Mouse (Mus musculus) stomach, embryonic 16.5 days (tissue): ENCODE data around the gene Cfap20. TPM values are rescaled to one million over a fixed set of nuclear protein-coding genes. Genes with fewer than 3 reads are reported as not detected.

Source experiments
- ATAC-seq: fragments of 200-750 bp; cut with Nextera tagmentation; 2 replicates; pipeline ENCODE4 v1.8.0; 2017; ENCODE audit warnings: moderate number of reproducible peaks, moderate TSS enrichment; ENCODE audit not compliant: insufficient read depth, low FRiP score
- H3K27ac ChIP-seq: fragments of 300-500 bp; sonication (generic); 2 replicates; pipeline ENCODE4 v1.5.1; 2014; ENCODE audit warnings: low read length
- H3K27me3 ChIP-seq: fragments of 300-500 bp; sonication (generic); 2 replicates; pipeline ENCODE4 v1.6.1; 2014; ENCODE audit warnings: low read length, control low read depth, mixed read lengths; ENCODE audit not compliant: control insufficient read depth, insufficient read depth
- H3K36me3 ChIP-seq: fragments of 300-500 bp; sonication (generic); 2 replicates; pipeline ENCODE4 v1.6.1; 2014; ENCODE audit warnings: low read length; ENCODE audit not compliant: control insufficient read depth, insufficient read depth
- H3K4me1 ChIP-seq: fragments of 300-500 bp; sonication (generic); 2 replicates; pipeline ENCODE4 v1.6.1; 2014; ENCODE audit warnings: low read length, control low read depth, mixed read lengths; ENCODE audit not compliant: control insufficient read depth, insufficient read depth
- H3K4me2 ChIP-seq: fragments of 300-500 bp; sonication (generic); 2 replicates; pipeline ENCODE4 v1.6.1; 2014; ENCODE audit warnings: low read depth, low read length, mixed read lengths
- H3K4me3 ChIP-seq: fragments of 300-500 bp; sonication (generic); replicated peaks from 2 replicates; pipeline ENCODE4 v1.5.1; 2014; ENCODE audit warnings: mild to moderate bottlenecking, low read length
- H3K9ac ChIP-seq: fragments of 300-500 bp; sonication (generic); 2 replicates; pipeline ENCODE4 v1.6.1; 2014; ENCODE audit warnings: low read length
- H3K9me3 ChIP-seq: fragments of 300-500 bp; sonication (generic); replicated peaks from 2 replicates; pipeline ENCODE4 v1.6.1; 2016; ENCODE audit warnings: low read length, control low read depth; ENCODE audit not compliant: control insufficient read depth
- WGBS: fragments of 180-500 bp; shearing (Covaris S2); extraction: QIAGEN DNeasy Blood & Tissue Kit; methylation state at CpG from one replicate; pipeline ENCODE4 v1.1.7; 2014; 5-methylcytosine and 5-hydroxymethylcytosine counted together
- polyA plus RNA-seq: library from polyadenylated mRNA; unstranded; fragments of >200 nt; fragmentation: Nextera tagmentation; extraction: Ambion mirVana; gene quantifications from 2 replicates; pipeline ENCODE4 v1.2.1, GENCODE M21; 2015

Gene Cfap20
- 123 and 134 TPM in 2 replicates for polyA plus RNA-seq

- H3K9me3 ChIP-seq, result no peaks in the 10 kb centered on the region
- ATAC-seq, result peak; percentile 98
- H3K27me3 ChIP-seq, result no peaks in the 10 kb centered on the region
- under 1% methylated on average over 46 of the region's 51 CpGs for WGBS
- peaks cover 29% of the 10 kb centered on the region for H3K4me1 ChIP-seq
- peak within 1 kb of the TSS; percentile 94 for H3K27ac ChIP-seq
- H3K4me2 ChIP-seq, result peak within 1 kb of the TSS; percentile 77
- no peaks in the 10 kb centered on the region for H3K36me3 ChIP-seq
- peak within 1 kb of the TSS; percentile 97 for H3K4me3 ChIP-seq
- peak within 1 kb of the TSS; percentile 97 for H3K9ac ChIP-seq
Measured at GRCm38 (mm10) chr8:95434686-95435439, at the start of gene Cfap20. TSS of gene Cfap20 (minus strand) at chr8:95434869.

DNA sequence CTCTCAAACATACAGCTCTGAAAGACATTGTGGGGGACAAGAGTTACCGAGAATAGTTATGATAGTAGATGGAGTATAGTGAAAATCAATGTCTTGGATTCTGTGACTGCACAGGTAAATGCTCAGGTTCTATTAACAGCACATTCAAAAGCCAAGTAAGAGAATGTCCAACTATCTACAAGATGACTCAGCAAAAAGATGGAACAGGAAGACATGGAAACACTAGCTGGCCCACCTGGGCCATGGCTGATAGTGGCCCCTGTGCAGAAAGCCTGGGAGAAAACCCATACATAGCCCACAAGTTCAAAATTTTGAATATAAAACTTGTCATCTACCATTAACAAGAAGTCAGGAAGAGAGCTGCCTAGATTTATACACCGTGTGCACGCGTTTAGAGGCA is 35.3 kb upstream of the Cfap20 start:
- peaks cover 17% of the 10 kb centered on the region; the same call in 1 of the 2 replicates for H3K36me3 ChIP-seq

GRCm38 (mm10) chr8:95468995-95469394 is 34.3 kb upstream of the Cfap20 start:
- H3K4me1 ChIP-seq, result no peaks in the 10 kb centered on the region
- ATAC-seq, result no peak
- no peak overlapping the region for H3K9ac ChIP-seq
- WGBS, result 86% methylated on average over 3 of the region's 3 CpGs
- no peak overlapping the region for H3K27ac ChIP-seq
- H3K9me3 ChIP-seq, result no peaks in the 10 kb centered on the region
- no peak overlapping the region for H3K4me3 ChIP-seq
- no peak overlapping the region for H3K4me2 ChIP-seq
- H3K36me3 ChIP-seq, result peaks cover 17% of the 10 kb centered on the region; the same call in 1 of the 2 replicates
- no peaks in the 10 kb centered on the region for H3K27me3 ChIP-seq

More for the DNA sequence above, 35.3 kb upstream of the Cfap20 start:
- H3K27me3 ChIP-seq, result no peaks in the 10 kb centered on the region
- H3K9me3 ChIP-seq, result no peaks in the 10 kb centered on the region
- no peaks in the 10 kb centered on the region for H3K4me1 ChIP-seq
- no peak overlapping the region for H3K9ac ChIP-seq
- 96% methylated on average over 4 of the region's 4 CpGs for WGBS
- H3K4me2 ChIP-seq, result no peak overlapping the region
- ATAC-seq, result no peak
- no peak overlapping the region for H3K4me3 ChIP-seq
- H3K27ac ChIP-seq, result no peak overlapping the region

GRCm38 (mm10) chr8:95466543-95466942 is 31.9 kb upstream of the Cfap20 start:
- H3K36me3 ChIP-seq, result 0 out of 2 replicates have a peak, but pooled peaks cover 6% of the 10 kb centered on the region
- WGBS, result 70% methylated on average over 2 of the region's 2 CpGs
- no peaks in the 10 kb centered on the region for H3K27me3 ChIP-seq
- H3K4me3 ChIP-seq, result no peak overlapping the region
- H3K27ac ChIP-seq, result no peak overlapping the region
- no peak overlapping the region for H3K4me2 ChIP-seq
- H3K4me1 ChIP-seq, result no peaks in the 10 kb centered on the region
- H3K9me3 ChIP-seq, result no peaks in the 10 kb centered on the region
- ATAC-seq, result no peak
- no peak overlapping the region for H3K9ac ChIP-seq

DNA sequence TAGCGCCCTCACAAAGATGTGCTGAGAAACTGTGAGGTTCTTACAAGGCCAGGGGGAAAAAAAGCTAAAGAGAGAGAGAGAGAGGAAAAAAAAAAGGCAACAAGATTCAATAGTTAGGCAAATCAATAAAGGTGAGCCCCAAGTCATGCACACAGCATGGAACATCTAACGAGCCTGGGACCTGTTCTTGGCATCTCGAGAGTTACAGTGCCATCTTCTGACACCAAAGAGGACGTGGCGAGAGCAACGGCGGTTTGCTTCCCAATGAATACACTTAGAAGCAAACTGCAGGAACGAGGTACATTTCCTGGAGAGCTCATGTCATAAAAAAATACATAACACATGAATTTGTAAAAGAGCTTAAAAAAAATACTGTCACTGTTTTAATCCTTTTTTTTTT is 17.8 kb upstream of the Cfap20 start:
- ATAC-seq, result no peak
- H3K4me1 ChIP-seq, result no peaks in the 10 kb centered on the region
- peaks cover 36% of the 10 kb centered on the region for H3K36me3 ChIP-seq
- WGBS, result 55% methylated on average over 8 of the region's 8 CpGs
- no peaks in the 10 kb centered on the region for H3K9me3 ChIP-seq
- H3K4me3 ChIP-seq, result no peak overlapping the region
- no peak overlapping the region for H3K4me2 ChIP-seq
- H3K9ac ChIP-seq, result no peak overlapping the region
- no peaks in the 10 kb centered on the region for H3K27me3 ChIP-seq
- H3K27ac ChIP-seq, result no peak overlapping the region

GRCm38 (mm10) chr8:95450271-95450670 is 15.6 kb upstream of the Cfap20 start:
- H3K27me3 ChIP-seq, result no peaks in the 10 kb centered on the region
- H3K36me3 ChIP-seq, result peaks cover 22% of the 10 kb centered on the region
- H3K9me3 ChIP-seq, result no peaks in the 10 kb centered on the region
- ATAC-seq, result no peak
- H3K4me1 ChIP-seq, result no peaks in the 10 kb centered on the region
- H3K9ac ChIP-seq, result no peak overlapping the region
- no peak overlapping the region for H3K27ac ChIP-seq
- no peak overlapping the region for H3K4me3 ChIP-seq
- WGBS, result 92% methylated on average over 5 of the region's 5 CpGs
- H3K4me2 ChIP-seq, result no peak overlapping the region

DNA sequence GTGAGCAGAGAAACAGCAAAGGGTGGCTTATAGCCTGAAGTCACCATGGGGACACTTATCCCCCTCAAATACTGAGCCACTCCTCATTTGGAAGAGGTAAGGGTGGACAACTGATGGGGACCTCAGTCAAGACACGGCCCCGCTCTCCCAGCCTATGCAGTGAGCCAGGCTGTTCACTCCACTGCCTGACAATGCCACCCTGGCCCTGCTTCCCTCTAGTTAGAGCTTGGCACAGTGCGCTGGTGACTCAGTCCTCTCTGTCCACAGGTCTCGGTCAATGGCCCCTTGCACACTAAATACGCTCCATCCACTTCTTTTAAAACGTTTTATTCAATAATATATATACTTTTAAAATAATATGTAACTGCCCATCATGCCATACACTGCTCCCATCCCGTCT is 13.0 kb upstream of the Cfap20 start:
- Histone ChIP-seq H3K27ac (no peak overlapping the region), H3K9ac (no peak overlapping the region), H3K4me2 (no peak overlapping the region), H3K4me1 (no peaks in the 10 kb centered on the region), H3K4me3 (no peak overlapping the region), H3K9me3 (no peaks in the 10 kb centered on the region), H3K36me3 (peaks cover 6% of the 10 kb centered on the region), H3K27me3 (no peaks in the 10 kb centered on the region)
- no peak for ATAC-seq
- WGBS, result 85% methylated on average over 7 of the region's 7 CpGs

DNA sequence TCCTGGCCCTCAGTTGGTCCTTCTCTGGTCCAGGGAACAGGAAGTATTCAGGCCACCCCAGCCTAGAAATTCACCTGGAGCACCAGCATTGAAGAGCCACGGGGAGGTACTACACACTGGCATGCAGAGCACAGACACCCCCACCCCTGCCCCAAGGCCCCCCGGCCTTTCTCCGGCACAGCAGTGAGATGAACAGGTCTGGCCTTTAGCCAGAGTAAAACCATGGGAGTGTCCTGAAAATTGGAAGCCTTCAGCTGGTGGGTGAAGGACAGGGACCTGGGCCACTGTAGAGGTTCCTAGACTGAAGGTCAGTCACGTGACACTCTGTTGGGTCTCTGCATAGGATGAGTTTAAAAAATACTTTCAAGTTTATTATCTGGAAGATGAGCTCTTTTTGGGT is 10.4 kb upstream of the Cfap20 start:
- no peak for ATAC-seq
- WGBS, result 92% methylated on average over 4 of the region's 4 CpGs
- Histone ChIP-seq H3K4me2 (no peak overlapping the region), H3K4me1 (no peaks in the 10 kb centered on the region), H3K36me3 (no peaks in the 10 kb centered on the region), H3K4me3 (no peak overlapping the region), H3K27ac (no peak overlapping the region), H3K27me3 (no peaks in the 10 kb centered on the region), H3K9me3 (no peaks in the 10 kb centered on the region), H3K9ac (no peak overlapping the region)

DNA sequence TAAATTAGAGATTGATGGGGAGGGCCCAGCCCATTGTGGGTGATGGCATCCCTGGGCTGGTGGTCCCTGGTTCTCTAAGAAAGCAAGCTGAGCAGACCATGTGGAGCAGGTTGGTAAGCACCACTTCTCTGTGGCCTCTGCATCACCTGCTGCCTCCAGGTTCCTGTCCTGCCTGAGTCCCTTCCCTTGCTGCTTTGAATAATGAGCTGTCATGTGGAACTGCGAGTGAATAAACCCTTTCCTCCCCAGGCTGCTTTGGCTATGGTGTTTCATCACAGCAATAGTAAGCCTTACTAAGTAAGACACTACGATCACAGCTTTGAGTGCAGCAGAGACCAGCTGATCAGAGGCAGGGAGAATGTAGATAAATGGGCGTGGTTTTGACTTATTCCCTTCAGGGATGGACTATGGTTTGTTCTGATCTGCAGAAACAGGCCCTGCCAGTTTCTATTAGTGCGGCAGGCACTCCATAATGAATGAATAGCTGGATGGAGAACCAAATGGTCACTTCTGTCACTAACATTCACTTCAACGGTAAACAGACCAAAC is 6.9 kb upstream of the Cfap20 start:
- Histone ChIP-seq H3K4me3 (no peak overlapping the region), H3K27me3 (no peaks in the 10 kb centered on the region), H3K9ac (no peak overlapping the region), H3K36me3 (no peaks in the 10 kb centered on the region), H3K9me3 (no peaks in the 10 kb centered on the region), H3K4me1 (no peaks in the 10 kb centered on the region), H3K27ac (no peak overlapping the region), H3K4me2 (no peak overlapping the region)
- WGBS, result 32% methylated on average over 5 of the region's 5 CpGs
- no peak for ATAC-seq
